Mouse (Mus musculus): ENCODE data around the gene Tns4.

DNA sequence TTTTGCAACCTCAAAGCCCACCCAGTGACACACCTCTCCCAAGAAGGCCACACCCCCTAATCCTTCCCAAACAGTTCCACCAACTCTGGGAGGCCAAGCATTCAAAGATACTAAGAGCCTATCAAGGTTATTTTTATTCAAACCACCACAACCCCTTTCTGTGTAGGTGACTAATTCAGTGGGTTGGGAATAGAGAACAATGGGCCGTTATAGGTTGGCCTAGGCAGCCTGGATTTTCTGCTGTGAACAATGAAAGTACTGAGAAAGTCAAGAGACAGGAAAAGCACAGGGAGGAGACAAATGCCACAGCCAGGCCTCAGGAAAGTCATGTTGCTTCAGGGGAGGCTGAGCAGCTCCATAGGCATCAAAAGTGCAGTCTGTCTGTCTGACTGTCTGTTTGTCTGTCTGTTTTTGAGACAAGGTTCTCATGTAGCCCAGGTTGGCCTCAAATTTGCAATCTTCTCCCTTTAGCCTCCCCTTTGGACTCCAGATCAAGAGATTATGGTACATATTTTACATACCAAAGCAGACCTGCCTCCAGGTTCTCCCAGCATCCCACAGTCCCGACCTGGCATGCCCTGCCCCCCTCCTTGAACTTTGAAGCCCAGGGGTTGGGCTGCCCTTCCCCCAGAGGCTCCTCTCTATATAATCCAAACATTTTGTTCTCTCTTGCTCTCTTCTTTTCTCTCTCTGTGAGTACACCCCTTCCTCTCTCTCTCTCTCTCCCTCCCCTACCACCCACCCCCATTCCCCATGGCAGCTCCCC lies 6.0 kb upstream of the Tns4 start:
- no peak for TF ChIP-seq CTCF (IDR thresholded peaks at IDR 0.05; ENCODE audit: low read depth, low read length)
- no peak for TF ChIP-seq POLR2A (IDR thresholded peaks at IDR 0.05; ENCODE audit: insufficient read depth, low read length)
- no peak for TF ChIP-seq EP300 (IDR thresholded peaks at IDR 0.05; ENCODE audit: insufficient read depth, low read depth, low read length)
